Mouse (Mus musculus) heart, embryonic 13.5 days (tissue): ENCODE data around the gene Camta2. TPM values are rescaled to one million over a fixed set of nuclear protein-coding genes. Genes with fewer than 3 reads are reported as not detected.

Source experiments
- ATAC-seq: fragments of 200-750 bp; cut with Nextera tagmentation; 2 replicates; pipeline ENCODE4 v1.8.0; 2017; ENCODE audit warnings: moderate TSS enrichment; ENCODE audit not compliant: insufficient number of reproducible peaks, low FRiP score, low TSS enrichment; ENCODE audit errors: extremely low read depth
- H3K27ac ChIP-seq: fragments of 300-500 bp; sonication (generic); replicated peaks from 2 replicates; pipeline ENCODE4 v1.5.1; 2015; ENCODE audit warnings: moderate library complexity, mild to moderate bottlenecking, inconsistent platforms
- H3K27me3 ChIP-seq: fragments of 300-500 bp; sonication (generic); replicated peaks from 2 replicates; pipeline ENCODE4 v1.6.1; 2015; ENCODE audit warnings: mild to moderate bottlenecking, inconsistent platforms
- H3K36me3 ChIP-seq: fragments of 300-500 bp; sonication (generic); 2 replicates; pipeline ENCODE4 v1.6.1; 2015; ENCODE audit warnings: mild to moderate bottlenecking, inconsistent platforms
- H3K4me1 ChIP-seq: fragments of 300-500 bp; sonication (generic); 2 replicates; pipeline ENCODE4 v1.6.1; 2015; ENCODE audit warnings: inconsistent platforms
- H3K4me2 ChIP-seq: fragments of 300-500 bp; sonication (generic); 2 replicates; pipeline ENCODE4 v1.6.1; 2015; ENCODE audit warnings: inconsistent platforms, mild to moderate bottlenecking, moderate library complexity
- H3K4me3 ChIP-seq: fragments of 300-500 bp; sonication (generic); 2 replicates; pipeline ENCODE4 v1.5.1; 2015; ENCODE audit warnings: moderate library complexity, mild to moderate bottlenecking, inconsistent platforms
- H3K9ac ChIP-seq: fragments of 300-500 bp; sonication (generic); 2 replicates; pipeline ENCODE4 v1.6.1; 2015; ENCODE audit warnings: inconsistent platforms, mild to moderate bottlenecking, moderate library complexity
- H3K9me3 ChIP-seq: fragments of 300-500 bp; sonication (generic); 2 replicates; pipeline ENCODE4 v1.6.1; 2016; ENCODE audit warnings: inconsistent platforms
- WGBS: fragments of 180-500 bp; shearing (Covaris S2); methylation state at CpG from one replicate; pipeline ENCODE4 v1.1.7; 2015; ENCODE audit warnings: mixed read lengths; 5-methylcytosine and 5-hydroxymethylcytosine counted together
- polyA plus RNA-seq: library from polyadenylated mRNA; unstranded; fragments of >200 nt; fragmentation: Nextera tagmentation; extraction: Ambion mirVana; gene quantifications from 2 replicates; pipeline ENCODE4 v1.2.1, GENCODE M21; 2015

Gene Camta2
- polyA plus RNA-seq, 1 experiment from 2014 or later = 10.1 TPM

DNA sequence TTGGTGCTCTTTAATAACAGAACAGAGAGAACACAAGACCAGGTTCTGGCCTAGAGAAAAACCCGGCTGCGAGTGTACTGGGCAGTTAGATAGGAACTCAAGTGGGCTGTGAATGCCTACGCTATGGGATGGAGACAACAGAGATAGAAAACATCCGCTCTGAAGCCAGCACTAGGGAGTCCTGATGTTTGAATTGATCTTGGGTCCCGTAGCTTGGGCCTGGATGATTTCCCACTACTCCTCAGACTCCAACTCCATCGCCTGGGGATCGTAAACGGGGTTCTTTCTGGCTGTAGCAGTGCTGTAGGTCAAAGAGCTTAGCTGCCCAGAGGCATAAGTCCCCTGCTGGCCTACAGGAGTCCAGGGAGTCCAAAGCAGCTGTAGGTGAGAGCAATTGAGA lies 467 bp upstream of the Camta2 start:
- peaks cover 29% of the 10 kb centered on the region for H3K4me1 ChIP-seq
- H3K4me3 ChIP-seq = peak overlapping the region; percentile 82
- peaks cover 23% of the 10 kb centered on the region for H3K36me3 ChIP-seq
- H3K27ac ChIP-seq = peak overlapping the region; percentile 85
- 15% methylated on average over 8 of the region's 8 CpGs for WGBS
- no peak for ATAC-seq
- peak overlapping the region; percentile 85 for H3K9ac ChIP-seq
- no peaks in the 10 kb centered on the region for H3K27me3 ChIP-seq
- peak overlapping the region; percentile 91 for H3K4me2 ChIP-seq
- no peaks in the 10 kb centered on the region for H3K9me3 ChIP-seq

DNA sequence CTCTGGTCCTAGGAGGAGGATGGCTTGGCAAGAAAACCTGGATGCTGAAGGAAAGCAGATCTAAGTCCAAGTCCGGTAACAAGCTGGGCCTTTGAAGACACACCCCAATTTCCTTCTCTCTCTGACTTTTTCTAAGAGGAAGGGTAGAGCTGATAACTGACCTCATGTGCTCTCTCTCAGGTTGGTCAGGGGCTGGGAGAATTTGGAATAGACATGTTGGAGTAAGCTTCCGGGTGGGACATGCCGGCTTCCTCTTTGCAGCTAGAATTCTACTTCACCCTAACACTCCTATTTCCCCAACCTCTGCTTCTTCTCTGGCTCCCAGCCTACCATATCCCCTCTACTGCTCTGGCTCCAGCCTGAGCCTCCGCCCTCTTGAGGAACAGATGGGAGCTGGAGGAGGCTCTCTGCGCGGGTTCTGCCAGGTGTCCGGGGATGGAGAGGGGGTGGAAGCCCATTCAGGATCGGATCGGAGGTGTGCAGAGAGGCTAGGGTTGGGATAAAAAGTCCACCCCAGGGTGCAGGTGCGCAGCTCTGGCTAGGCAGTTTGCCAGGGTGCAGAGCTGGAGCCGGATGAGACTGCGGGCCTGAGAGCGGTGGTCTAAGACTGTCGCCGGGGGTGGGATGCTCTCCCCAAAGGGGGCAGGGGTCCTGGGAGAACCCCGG lies 871 bp downstream of the Camta2 start:
- peaks cover 35% of the 10 kb centered on the region for H3K4me1 ChIP-seq
- peak overlapping the region; percentile 85 for H3K27ac ChIP-seq
- ATAC-seq = peak; percentile 24; the same call in 1 of the 2 replicates
- H3K36me3 ChIP-seq = peaks cover 36% of the 10 kb centered on the region
- H3K27me3 ChIP-seq = no peaks in the 10 kb centered on the region
- peak overlapping the region; percentile 82 for H3K4me3 ChIP-seq
- H3K4me2 ChIP-seq = peak overlapping the region; percentile 91
- WGBS = 4% methylated on average over 16 of the region's 16 CpGs
- H3K9me3 ChIP-seq = no peaks in the 10 kb centered on the region
- peak overlapping the region; percentile 85 for H3K9ac ChIP-seq

DNA sequence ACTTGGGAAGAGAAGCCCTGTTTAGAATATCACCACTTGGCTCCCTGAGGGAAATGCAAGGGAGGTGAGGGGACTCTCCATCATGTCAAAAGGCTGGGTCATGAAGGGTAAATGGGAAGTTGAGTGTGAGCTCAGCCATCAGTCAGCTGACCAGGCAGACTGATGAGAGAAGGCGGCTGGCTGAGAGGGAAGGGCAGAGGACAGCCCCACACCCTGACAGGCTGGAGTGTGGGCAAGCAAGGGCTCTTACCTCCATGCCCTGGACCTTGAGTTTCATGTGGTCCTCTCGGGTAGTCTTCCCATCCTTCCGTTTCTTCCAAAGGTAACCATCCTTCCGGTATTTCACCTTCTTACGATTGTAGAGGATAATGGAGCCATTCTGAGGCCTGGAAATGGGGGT lies 4.3 kb downstream of the Camta2 start:
- Histone ChIP-seq H3K9me3 (no peaks in the 10 kb centered on the region), H3K9ac (no peak overlapping the region; the same call in 1 of the 2 replicates), H3K4me2 (no peak overlapping the region), H3K27ac (no peak overlapping the region), H3K4me3 (no peak overlapping the region), H3K27me3 (no peaks in the 10 kb centered on the region), H3K36me3 (peaks cover 66% of the 10 kb centered on the region), H3K4me1 (peaks cover 24% of the 10 kb centered on the region)
- no peak for ATAC-seq
- 78% methylated on average over 5 of the region's 5 CpGs for WGBS

DNA sequence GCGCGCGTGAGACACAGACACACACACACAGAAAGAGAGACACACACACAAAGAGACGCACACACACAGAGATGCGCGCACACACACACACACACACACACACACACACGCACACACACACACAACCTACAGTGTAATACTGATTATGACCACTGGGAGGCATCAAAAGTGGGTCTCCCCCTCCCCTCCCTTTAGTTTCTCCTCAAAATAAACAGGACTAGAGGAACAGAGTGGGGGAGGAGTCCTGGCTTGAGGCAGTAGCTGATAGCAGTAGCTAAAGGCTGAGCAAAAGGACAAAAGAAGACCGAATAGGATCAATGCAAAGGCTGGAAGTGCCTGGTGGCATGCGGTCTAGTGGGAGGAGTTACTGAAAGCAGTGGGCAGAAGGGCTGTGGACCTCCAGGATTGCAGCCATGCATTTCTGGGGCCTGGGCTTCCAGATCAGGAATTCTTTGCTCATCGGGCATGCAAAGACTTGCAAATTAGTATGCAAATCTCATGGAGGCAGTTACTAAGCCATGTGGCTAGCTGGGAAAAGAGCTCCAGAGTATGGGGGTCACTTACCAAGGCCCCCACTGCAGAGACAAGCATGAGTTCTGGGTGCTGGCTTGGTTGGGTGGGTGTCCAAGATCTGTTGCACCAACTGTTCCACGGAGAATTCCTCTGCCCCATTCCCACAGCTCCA lies 5.9 kb downstream of the Camta2 start:
- H3K36me3 ChIP-seq = peaks cover 75% of the 10 kb centered on the region
- no peaks in the 10 kb centered on the region for H3K9me3 ChIP-seq
- no peaks in the 10 kb centered on the region for H3K27me3 ChIP-seq
- H3K4me3 ChIP-seq = no peak overlapping the region
- peaks cover 15% of the 10 kb centered on the region for H3K4me1 ChIP-seq
- peak overlapping the region; percentile 22; the same call in 1 of the 2 replicates for H3K4me2 ChIP-seq
- H3K9ac ChIP-seq = peak overlapping the region; percentile 50; the same call in 1 of the 2 replicates
- WGBS = 25% methylated on average over 11 of the region's 11 CpGs
- no peak for ATAC-seq
- 0 out of 2 replicates have a peak overlapping the region, but pooled peaks have one; percentile 20 for H3K27ac ChIP-seq

DNA sequence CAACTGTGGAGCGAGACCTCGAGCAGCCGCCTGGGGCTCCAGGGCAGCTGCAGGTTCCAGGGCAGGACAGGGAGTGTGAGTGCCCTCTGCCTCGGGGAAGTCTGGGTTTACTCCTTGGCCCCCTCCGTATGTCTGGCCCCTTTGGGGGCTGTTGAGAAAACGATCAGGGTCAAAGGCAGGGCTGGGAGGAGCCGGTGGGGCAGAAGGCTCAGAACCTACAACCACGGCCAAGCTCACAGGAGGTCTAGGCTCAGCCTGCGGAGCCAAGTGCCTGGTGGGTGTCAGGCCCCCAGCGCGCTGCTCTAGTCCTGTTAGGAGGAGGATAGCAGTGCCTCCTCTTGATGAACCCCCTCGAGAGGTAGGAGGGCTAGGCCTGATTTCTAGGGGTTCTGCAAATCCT lies 6.7 kb downstream of the Camta2 start:
- H3K27me3 ChIP-seq = no peaks in the 10 kb centered on the region
- H3K4me2 ChIP-seq = no peak overlapping the region
- no peak overlapping the region for H3K4me3 ChIP-seq
- no peak overlapping the region for H3K9ac ChIP-seq
- H3K4me1 ChIP-seq = peaks cover 11% of the 10 kb centered on the region
- H3K36me3 ChIP-seq = peaks cover 84% of the 10 kb centered on the region
- H3K27ac ChIP-seq = no peak overlapping the region
- H3K9me3 ChIP-seq = no peaks in the 10 kb centered on the region
- ATAC-seq = no peak
- WGBS = 50% methylated on average over 12 of the region's 12 CpGs

DNA sequence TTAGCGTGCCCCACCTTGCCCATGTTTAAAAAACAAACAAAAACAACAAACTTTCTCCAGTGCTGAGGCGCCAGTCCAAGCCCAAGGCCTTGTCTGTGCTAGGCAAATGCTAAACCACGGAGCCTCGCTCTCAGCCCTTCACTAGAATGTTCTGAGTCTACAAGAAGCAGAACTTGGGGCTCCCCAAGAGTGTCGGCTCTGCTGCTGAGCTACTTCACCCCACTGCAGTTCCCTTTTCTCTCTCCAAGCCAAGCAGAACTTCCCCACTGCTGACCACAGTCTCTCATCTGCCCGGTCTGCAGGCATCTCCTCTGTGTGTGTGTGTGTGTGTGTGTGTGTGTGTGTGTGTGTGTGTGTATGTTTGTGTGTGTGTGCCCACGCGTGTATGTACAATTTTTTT lies 8.0 kb downstream of the Camta2 start:
- Histone ChIP-seq H3K9me3 (no peaks in the 10 kb centered on the region), H3K27ac (no peak overlapping the region), H3K4me2 (no peak overlapping the region), H3K9ac (no peak overlapping the region), H3K4me3 (no peak overlapping the region), H3K4me1 (peaks cover 12% of the 10 kb centered on the region), H3K27me3 (no peaks in the 10 kb centered on the region), H3K36me3 (peaks cover 89% of the 10 kb centered on the region)
- no peak for ATAC-seq
- 88% methylated on average over 8 of the region's 8 CpGs for WGBS

DNA sequence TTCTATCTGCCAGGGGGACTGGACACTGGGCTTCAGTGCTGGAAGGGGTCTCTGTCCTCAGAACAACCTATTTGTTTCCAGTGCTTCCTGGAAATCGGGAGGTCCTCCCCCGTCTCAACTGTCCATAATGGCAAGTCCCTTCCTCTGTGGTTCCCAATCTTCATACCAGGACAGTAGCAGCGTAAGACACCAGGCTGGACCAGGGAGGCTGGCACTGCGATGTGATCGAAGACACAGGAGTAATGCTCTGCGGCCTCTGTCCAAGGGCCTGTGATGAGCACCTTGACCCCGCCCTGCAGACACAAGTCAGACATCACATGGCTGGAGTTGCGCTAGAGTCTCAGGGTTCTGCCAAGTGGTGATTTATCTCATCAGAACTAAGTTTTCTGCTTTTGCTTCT lies 8.5 kb downstream of the Camta2 start:
- WGBS = 92% methylated on average over 8 of the region's 8 CpGs
- Histone ChIP-seq H3K4me2 (no peak overlapping the region), H3K4me3 (no peak overlapping the region), H3K9me3 (no peaks in the 10 kb centered on the region), H3K36me3 (peaks cover 89% of the 10 kb centered on the region), H3K27ac (no peak overlapping the region), H3K27me3 (no peaks in the 10 kb centered on the region), H3K9ac (no peak overlapping the region), H3K4me1 (peaks cover 12% of the 10 kb centered on the region)
- ATAC-seq = no peak

DNA sequence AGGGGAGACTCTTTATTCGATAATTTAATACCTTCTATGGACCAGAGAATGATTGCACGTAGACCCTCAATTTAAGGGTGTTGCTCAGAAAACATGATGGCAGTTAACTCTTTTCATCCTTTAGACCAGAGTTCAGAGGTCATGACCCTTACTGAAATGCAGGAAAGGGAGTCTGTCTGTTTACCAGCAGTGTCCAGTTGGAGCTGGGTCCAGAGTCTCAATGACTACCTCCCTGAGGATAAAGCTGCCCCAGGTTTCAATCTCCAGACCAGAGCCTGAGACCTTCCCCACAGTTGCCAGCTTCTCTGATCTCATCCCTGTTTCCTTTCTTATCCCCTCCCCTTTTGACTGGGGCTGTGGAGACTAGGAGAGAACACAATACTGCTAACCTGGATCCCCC lies 9.3 kb downstream of the Camta2 start:
- ATAC-seq = no peak
- Histone ChIP-seq H3K4me2 (no peak overlapping the region), H3K36me3 (peaks cover 89% of the 10 kb centered on the region), H3K27ac (no peak overlapping the region), H3K27me3 (no peaks in the 10 kb centered on the region), H3K9ac (no peak overlapping the region), H3K4me1 (peaks cover 12% of the 10 kb centered on the region), H3K9me3 (no peaks in the 10 kb centered on the region), H3K4me3 (no peak overlapping the region)
- 82% methylated on average over 2 of the region's 2 CpGs for WGBS

DNA sequence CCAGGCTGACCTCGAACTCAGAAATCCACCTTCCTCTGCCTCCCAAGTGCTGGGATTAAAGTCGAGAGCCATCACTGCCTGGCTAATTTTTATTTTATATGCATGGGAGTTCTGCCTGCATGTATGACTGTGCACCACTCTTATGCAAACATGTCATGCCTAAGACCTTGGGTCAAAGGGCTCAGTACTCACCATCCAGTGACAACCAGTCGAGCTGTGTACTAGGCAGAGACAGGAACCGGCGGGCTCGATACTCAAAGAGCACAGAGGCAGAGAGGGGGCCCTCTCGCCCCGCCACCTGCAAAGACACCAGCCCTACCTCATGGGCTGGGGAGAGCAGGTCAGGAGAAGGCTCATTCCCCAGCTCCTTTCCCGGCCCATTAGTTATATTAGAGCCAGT lies 9.8 kb downstream of the Camta2 start:
- Histone ChIP-seq H3K9me3 (no peaks in the 10 kb centered on the region), H3K36me3 (peaks cover 87% of the 10 kb centered on the region), H3K4me1 (peaks cover 12% of the 10 kb centered on the region), H3K4me3 (no peak overlapping the region), H3K9ac (no peak overlapping the region), H3K4me2 (no peak overlapping the region), H3K27ac (no peak overlapping the region), H3K27me3 (no peaks in the 10 kb centered on the region)
- WGBS = 74% methylated on average over 9 of the region's 9 CpGs
- no peak for ATAC-seq

DNA sequence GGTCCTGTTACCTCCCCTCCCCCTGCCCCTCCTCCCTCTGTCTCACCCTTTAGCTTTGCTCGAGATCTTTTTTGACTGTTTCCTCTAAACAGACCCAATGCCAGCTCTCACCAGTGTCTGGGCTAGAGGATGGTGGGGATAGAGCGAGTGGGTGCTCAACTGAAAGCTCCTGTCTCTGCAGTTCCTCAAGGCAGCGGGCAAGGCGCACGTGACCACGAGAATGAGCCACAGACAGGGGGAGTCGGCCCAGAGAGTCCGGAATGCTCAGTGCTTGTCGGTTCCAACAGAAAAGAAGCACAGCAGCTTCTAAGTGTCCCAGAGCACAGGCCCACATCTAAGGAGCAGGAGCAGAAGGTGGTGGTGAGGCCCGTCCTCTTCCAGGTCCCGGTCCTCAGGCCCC lies 13.4 kb downstream of the Camta2 start:
- Histone ChIP-seq H3K9ac (peak overlapping the region; percentile 14; the same call in 1 of the 2 replicates), H3K36me3 (peaks cover 75% of the 10 kb centered on the region), H3K4me1 (peaks cover 28% of the 10 kb centered on the region), H3K4me3 (no peak overlapping the region), H3K9me3 (no peaks in the 10 kb centered on the region), H3K27me3 (no peaks in the 10 kb centered on the region), H3K4me2 (no peak overlapping the region), H3K27ac (no peak overlapping the region)
- 66% methylated on average over 11 of the region's 11 CpGs for WGBS
- ATAC-seq = no peak

DNA sequence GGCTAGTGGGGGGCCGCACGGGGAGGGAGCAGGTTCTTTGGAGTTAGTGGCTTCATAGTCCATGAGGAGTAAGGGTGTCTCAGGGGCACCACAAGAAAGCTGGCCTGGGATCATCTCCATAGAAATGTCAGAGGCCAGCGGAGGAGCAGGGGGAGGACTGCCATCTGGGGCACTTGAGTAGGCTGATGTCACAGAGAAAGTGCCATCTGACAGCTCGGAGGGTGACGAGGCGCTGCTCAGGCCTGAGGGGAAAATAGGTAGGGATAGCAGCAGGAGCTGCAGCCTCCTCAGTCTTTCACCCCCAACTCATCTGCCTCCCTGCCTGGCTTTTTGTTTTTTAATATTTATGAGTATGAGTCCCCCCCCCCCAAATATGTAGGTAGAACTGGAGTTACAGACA lies 13.9 kb downstream of the Camta2 start:
- Histone ChIP-seq H3K27me3 (no peaks in the 10 kb centered on the region), H3K27ac (no peak overlapping the region), H3K36me3 (peaks cover 70% of the 10 kb centered on the region), H3K4me1 (peaks cover 28% of the 10 kb centered on the region), H3K4me3 (no peak overlapping the region), H3K9me3 (no peaks in the 10 kb centered on the region), H3K4me2 (no peak overlapping the region), H3K9ac (peak overlapping the region; percentile 14; the same call in 1 of the 2 replicates)
- 77% methylated on average over 6 of the region's 6 CpGs for WGBS
- no peak for ATAC-seq
